Mouse (Mus musculus) hematopoietic stem cell, adult 5-6 weeks (primary cell): ENCODE data around the gene Polr1d. TPM values are rescaled to one million over a fixed set of nuclear protein-coding genes. Genes with fewer than 3 reads are reported as not detected.

Source experiments
- ATAC-seq, 2 experiments: fragments of 125-278 bp in 1 of 2; replicated peaks in 1 of 2; 2 replicates each; pipeline ENCODE4 v1.8.0; 2016 to 2017; ENCODE audit warnings: inconsistent platforms in 2 of 2, mild to moderate bottlenecking in 2 of 2, moderate number of reproducible peaks in 2 of 2, low read depth in 1 of 2, moderate TSS enrichment in 1 of 2; ENCODE audit not compliant: low FRiP score in 2 of 2, poor library complexity in 2 of 2, severe bottlenecking in 2 of 2, insufficient read depth in 1 of 2, low TSS enrichment in 1 of 2
- total RNA-seq: library from RNA; stranded (forward); fragments of 172-1452, 232-1000 nt; gene quantifications from 2 replicates; pipeline ENCODE4 v1.2.3, GENCODE M21; 2017

Gene Polr1d
- total RNA-seq, 1 experiment from 2014 or later: 120 TPM

DNA sequence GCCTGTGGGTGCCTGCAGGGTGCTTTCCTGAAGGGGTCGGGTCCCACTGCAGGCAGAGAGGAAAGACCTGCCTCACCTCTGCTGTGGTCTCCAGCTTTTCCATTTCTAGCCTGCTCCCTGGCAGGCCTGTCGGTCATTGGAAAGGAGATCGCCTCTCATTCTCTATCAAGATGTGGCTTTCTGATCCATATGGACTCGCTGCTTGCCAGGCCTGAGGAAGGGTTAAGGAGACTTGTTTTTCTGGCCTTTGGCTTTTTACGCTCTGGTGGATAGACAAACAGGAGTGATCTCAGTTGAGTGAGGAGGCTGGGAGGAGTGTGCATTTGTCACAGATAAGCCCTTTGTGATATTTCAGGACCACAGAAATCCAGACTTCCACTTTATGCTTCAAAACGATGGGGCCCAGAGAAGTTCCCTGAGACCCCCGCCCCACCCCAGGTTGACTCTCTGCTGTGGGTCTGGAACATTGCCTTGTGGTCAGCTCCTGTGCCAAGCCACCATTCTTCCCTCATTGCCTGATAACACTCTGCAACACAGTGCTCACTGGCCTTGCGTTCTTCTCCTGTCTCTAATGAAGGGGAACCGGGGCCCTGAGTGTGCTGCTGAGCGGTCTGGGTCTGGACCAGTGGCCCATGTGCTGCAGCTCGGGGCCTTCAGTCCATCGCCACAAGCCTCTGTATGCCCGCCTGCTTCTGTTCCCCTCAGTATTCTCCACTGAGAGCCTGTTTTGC, 32.2 kb downstream of the Polr1d start:
- no peak for ATAC-seq

DNA sequence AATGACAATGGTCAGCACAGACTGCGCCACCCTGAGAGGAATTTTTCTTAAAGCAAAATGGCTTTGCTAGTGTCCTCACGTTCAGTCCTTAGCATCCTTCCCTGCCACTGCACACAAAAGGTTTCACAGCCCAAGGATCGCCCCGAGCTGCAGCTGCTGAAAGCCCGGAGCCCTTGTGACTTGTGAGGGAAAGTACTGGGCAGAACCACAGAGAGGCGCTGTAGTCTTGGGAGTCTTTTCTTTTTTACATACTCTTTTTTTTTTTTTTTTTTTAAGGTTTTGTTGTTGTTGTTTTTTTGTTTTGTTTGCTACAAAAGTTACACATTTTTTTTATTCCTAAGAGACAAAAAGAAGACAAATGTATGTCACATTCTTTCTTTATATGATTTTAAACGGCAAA, 37.9 kb downstream of the Polr1d start:
- ATAC-seq: no peak

DNA sequence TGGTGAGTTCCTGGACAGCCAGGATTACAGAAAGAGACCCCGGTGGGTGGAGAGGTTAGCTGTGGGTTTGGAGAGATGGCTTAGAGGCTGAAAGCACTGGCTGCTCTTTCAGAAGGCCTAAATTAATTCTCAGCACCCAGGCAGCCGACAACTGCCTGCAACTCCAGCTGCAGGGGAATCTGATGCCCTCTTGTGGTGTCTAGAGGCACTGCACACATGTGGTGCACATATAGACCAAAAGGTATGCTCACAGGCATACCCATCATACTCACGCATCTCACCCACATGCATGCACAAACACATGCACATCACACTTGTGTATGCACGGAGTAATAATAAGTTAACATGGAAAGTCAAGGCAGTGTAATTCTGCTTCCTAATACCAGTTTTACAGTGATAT, 38.8 kb downstream of the Polr1d start:
- ATAC-seq: no peak

DNA sequence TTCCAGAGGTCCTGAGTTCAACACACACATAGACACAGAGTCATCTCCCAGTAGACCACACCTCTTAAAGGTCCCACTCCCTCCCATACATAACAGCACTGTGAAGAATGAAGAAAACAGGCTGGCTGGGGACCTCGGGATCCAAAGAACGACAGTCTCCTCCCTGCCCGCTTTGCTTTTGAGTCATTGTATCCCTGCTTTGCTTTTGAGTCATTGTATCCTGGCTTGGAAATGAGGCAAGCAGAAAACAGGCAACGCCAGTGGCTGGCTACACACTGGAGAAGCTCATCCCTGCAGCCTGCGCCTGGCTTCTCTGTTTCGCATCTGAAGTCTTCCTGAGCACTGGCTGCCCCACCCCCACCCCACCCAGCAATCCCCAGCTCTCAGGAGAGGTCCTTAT, 40.2 kb downstream of the Polr1d start:
- no peak for ATAC-seq

DNA sequence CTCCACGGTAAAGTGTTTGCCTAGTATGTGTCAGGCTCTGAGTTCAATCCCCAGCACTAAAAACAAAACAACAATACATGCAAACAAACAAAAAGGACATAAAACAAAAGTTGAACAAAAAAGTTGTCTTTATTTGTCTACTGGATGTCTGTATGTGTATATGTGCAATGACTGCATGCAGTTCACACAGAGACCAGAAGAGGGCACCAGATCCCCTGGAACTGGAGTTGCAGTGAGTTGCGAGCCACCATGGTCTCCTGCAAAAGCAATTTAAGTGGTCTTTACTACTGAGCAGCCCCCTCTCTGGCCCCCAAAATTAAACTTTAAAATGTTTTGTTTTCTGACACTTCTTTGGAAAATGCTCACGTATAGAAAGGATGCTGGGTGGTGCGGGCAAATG, 44.3 kb downstream of the Polr1d start:
- no peak for ATAC-seq

DNA sequence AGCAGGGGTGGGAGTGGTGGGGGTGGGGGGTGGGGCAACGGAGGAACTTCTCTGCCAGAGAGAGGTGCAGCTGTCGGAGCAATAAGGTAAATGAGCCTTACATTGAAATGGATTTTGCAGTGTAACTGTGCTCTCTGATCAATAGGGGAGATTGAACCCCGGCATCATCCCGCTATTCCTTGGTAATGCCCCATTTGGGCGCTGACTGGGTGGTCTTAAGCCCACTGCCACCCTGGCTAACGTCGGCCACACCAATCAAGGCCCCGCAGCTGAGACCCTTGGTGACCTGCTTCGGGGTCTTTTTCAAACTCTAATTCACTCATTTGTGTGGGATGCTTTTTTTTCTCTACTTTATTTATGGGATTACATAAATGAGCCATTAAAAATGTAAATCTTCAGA, 47.9 kb downstream of the Polr1d start:
- ATAC-seq: no peak

DNA sequence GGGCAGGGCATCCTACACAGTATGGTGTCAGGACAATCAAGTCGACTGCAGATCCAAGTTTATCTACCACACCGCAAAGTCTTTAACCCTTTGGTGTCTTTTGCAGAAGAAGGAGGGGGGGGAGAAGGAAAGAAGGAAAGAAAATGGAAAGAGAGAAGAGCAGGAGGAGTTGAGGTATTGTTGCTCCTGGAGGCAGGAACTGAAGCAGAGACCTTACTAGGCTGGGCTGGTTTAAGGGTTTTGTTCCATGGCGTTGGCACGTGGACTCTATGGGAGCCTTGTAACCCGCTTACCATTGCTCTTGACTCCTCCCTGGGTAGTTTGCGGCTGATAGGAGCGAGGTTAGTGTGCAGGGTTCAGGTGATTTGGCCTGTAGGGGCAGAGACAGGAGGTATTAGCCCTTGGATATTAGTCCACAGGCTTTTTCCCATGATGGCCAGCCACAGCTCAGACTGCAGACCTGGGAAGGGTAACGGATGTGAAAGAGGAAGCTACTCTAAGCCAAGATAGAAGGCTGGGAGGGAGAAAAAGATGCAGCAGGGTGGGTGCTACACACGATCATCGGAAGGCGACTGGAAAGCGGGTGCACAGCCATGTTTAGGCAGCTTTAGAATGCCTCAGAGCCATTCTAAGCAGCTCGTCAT, 48.8 kb downstream of the Polr1d start:
- ATAC-seq: no peak

DNA sequence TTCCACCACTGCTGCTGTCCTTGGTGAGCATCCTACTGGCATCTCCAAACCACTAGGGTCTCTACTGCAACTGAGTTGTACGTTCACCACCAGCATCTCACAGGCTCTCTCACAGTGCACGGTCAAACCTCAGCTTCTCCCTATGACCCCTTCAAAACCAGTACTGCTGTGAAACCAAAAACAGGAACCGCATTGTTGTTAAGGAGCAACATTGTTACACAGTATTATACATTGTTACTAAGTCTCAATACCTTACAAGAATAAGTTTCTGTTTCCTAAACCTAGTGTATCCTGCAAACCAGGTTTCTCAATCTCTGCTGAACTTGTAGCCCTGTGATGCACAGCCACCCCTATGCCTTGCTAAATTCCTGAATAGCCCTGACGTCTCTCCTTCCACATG, 51.0 kb downstream of the Polr1d start:
- no peak for ATAC-seq

DNA sequence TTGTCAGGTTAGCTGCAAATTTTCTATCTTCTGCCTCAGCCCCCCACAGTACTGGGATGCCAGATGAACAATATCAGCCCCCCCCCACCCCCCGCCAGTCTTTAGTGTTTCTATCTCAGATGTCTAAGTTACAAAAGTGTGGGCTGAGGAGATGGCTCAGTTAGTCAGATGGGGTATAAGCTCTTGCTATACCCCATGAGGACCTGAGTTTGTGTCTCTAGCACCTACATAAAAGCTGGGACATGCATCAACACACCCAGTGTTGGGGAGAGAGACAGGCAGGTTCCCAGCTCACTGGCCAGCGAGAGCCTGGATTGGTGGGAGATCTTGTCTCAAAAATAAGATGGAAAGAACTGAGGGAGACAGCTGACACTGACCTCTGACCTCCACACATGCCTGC, 52.6 kb downstream of the Polr1d start:
- ATAC-seq: no peak

DNA sequence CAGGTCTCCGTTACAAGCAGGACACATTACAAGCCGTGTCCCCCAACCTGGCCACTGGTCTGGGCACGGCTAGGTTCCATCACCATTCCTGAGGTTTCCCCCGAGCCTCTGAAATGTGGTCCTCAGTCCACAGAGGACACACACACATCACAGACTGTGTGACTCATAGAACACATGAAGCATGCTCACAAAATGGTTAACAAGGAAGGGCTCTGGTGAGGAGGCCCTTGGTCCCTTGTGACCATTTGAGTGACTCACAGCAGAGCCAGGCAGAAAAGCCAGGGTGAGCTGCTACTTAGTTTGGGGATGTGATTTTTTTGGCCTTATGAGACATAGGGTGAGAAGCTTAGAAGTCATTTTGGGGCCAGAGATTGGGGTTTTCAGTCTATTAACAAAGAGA, 55.1 kb downstream of the Polr1d start:
- ATAC-seq: no peak

DNA sequence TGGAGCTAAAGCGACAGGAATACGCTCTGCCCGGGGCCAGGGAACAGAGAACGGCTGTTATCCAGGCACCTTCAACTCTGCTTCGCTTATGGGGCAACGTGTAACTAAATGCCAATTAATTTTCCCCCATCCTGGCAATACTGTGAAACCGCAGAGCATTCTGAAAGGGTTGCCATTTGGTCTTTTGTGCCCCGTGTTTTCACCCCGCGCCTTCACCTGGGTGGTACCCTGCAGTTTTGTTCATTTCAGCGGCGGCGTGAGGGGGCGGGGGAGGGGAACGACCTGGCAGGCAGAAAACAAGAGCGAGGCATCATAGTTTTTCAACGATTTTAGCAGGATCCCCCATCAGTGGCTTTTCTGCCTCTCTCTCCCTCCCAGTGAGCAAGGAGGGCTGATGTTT, 56.8 kb downstream of the Polr1d start:
- no peak for ATAC-seq

DNA sequence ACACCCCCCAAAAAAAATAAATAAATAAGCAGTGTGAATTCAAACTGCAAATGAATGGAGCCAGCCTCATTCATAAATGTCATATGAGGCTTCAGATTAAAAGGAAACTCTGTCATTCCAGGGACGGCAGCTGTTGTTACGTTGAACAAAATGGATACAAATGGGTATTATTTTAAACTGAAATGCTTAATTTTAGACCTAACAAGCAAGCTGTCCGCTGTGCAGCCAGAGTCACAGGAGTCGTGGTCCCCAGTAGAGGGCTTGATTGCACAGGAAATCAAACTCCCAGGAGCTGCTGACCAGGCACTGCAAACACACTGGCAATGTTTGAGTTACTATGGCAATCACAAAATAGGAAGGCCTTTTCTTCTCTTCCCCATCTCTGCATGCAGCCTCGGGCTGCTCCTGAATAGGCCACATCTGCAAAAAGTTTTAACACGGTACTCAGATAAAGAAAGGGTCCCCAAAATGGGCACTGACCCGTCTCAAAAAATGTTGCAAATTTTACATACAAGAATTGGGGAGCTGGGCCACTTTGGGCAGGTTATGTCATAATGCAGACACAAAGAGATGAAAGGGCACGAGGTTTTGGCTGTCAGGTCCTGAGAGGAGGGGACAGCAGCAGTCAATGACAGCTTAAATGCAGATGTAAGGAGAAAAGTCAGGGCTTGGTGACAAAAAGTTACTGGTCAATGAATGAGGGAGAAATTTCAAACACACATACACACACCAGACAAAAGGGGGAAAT, 57.7 kb downstream of the Polr1d start:
- no peak for ATAC-seq

DNA sequence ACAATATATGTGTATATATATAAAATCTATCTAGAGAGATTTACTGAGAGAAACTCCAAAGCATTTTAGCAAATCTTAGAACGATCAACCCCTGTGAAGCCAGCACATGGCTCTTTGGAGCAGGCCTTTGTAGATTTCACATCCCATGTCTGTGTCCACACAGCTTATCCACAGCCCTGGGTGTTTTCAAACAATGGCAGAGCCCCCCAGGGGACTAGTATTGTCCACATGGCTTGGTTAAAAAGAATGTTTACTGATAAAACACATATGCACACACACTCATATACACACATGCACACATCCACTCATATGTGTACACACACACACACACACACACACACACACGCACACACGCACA, 58.2 kb downstream of the Polr1d start:
- no peak for ATAC-seq

DNA sequence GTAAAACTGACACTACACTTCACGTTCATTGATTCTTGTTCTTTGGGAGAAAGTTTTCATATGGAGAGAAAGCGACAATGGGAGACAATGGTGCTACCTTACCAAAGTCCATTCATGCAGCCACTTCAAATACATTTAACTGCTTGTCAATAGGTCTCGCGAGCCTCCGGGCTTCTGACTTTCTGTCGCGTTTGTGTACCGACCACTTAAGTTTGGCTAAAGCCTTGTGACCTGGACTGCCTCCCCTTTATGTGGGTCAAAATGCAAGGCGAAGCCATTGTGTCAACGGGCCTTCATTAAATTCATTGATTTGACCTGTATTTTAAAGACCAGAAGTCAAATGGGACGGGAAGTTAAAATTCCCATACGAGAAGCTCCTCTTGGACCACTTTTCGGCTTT, 59.1 kb downstream of the Polr1d start:
- no peak for ATAC-seq

DNA sequence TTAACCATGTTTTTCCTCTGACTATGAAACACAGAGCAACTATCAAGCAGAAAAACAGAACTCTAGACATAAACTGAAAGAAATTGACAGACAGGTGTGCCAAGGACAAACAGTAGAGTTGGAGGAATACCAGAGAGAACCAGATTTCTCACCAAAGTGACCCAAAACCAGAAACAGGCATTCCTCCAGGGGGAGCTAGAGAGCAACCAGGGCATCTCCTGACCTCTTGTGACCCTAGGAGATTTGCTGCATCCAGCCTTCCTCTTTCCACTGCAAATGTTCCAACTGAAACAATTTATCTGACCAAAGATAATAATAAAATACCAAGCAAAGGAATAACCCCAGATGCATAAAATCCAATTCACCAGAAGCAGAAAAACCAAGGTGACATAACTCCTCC, 70.5 kb downstream of the Polr1d start:
- ATAC-seq: no peak

DNA sequence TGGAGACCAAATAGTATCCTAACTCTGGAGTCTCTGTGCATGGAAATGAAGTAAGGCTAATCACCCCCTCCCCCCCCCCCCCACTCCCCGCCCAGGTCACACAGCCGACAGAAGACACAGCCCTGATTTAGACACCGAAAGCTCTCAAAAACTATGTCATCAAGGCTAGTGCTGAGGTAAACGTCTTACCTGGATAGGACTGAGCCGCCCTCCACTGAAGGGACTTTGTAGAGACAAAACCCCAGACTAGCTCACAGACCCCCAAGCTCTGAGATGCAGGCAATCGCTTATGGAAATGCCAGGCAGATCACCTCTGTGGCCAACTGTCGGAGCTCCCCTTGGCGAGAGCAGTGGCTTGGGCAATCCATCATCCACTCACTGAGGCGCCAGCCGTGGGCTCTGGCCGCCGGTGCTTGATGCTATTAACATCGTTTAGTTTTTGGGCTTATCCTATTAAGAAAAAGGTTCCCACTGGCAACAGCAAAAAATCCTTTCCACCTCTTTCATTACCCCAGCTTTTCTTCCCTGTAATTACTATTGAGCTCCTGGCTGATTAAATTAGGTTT, 78.0 kb downstream of the Polr1d start:
- ATAC-seq: no peak

DNA sequence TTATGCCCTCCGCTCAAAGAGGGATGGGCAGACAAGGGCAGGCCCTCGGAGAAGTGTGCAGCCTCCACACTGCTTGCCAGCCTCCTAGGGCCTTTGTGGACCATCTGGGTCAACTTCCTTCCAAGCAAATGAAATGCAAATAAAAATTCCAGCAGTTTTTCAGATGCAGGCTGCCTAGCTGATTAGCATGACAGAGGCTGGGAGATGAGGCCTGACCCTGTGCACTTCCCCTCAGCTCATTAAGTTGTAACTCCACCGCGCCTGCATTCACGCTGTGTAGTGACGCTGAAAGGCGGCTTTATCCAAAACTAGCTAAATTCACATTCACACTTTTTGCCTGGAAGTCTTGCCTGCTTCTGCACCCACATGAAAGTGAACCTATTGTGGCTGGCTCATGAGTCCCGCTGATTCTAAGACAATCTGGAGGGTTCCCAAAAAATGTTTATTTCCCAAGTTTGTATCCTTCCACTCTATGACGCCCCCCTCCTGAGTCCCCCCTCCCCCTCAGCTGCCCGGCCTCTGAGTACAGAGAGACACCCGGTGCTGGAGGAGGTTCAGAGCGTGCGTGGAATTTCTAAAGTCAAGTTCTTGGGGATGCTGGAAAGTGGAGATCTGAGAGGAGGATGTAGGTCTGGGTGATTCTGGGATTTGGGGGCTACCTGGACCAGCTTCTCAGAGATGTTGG, 78.7 kb downstream of the Polr1d start:
- ATAC-seq: no peak

DNA sequence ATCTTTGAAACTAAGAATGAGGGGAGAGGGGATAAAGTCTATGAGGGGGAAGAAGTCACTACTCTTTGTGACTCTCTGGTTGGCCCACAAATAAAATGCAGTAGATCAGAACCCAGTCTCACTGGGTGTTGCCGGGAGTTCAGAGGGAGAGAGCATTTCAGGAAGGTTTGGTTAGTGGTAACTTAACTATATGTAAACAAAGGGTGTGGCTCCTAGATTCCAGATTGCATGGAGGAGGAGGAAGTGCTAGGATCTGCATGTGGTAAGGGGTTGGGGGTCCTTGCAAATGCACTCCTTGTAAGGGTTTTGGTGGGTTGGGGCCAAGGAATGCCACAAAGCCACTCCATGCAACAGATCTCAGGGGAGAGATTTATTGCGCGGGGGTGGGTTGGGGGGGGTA, 79.5 kb downstream of the Polr1d start:
- ATAC-seq: no peak
